ENCODE assay signal across 9 mouse cellular contexts in the genomic region with DNA sequence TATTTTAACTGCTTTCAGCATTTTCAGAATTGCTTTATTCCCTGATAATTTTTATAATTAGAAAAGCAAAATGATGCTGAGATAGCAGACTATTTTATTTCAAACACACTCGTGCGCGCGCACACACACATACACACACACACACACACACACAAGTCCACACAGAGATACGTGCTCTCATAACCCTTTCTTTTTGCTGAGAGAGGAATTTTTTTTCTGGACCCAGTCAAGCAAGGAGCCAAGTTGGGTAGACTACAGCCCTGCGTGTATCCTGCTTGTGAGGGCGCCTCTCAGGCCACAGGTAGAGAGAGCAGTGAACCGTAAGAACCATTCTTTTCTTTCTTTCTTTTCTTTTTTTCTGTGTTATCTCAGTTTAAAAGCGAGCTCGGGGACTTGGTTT. TPM values are rescaled to one million over a fixed set of nuclear protein-coding genes. Genes with fewer than 3 reads are reported as not detected.
DNase-seq lines count a peak whose midpoint lies in the region; ATAC-seq and TF ChIP-seq lines count a peak whose summit lies in the region.
"Had no signal": no experiment of that assay in that cellular context is flagged by ENCODE, and none has a peak within 500 bp of the region (broad histone marks: within the 10 kb centered on the region; RNA-seq: fewer than 3 reads in every experiment).

No protein-coding gene starts in this region.

- H3K27me3 ChIP-seq in embryonic facial prominence, embryonic 12.5 days, result no peaks in the 10 kb centered on the region
- no peaks in the 10 kb centered on the region for H3K27me3 ChIP-seq in intestine, postnatal 0 days (replicated peaks; ENCODE audit: control insufficient read depth, insufficient read depth, low read length)
- H3K27me3 ChIP-seq in liver, postnatal 0 days (ENCODE audit: insufficient read depth, low read length), result no peaks in the 10 kb centered on the region

- peak overlapping the region; percentile 43 for H3K4me2 ChIP-seq in embryonic facial prominence, embryonic 12.5 days (replicated peaks)
- peak overlapping the region; percentile 56; the same call in 1 of the 2 replicates for H3K4me2 ChIP-seq in intestine, postnatal 0 days (replicated peaks; ENCODE audit: low read depth)
- peak overlapping the region; percentile 70; the same call in 1 of the 2 replicates for H3K4me2 ChIP-seq in liver, postnatal 0 days (ENCODE audit: low read depth, low read length)

- peak; percentile 7 for DNase-seq in embryo, embryonic 10.5 days (ENCODE audit: low spot score)
- DNase-seq in embryo, embryonic 9.5 days (ENCODE audit: extremely low spot score), result no peak
- DNase-seq in liver, postnatal 0 days, result no peak
- no peak for DNase-seq in layer of hippocampus, postnatal 25 days (ENCODE audit: extremely low spot score in 1 of 2, low spot score in 1 of 2)
- no peak for DNase-seq in adipocyte (ENCODE audit: low spot score)
- DNase-seq in urinary bladder, adult 2 months (ENCODE audit: low spot score), result no peak

- TF ChIP-seq CTCF in intestine, postnatal 0 days (IDR thresholded peaks at IDR 0.05; ENCODE audit: low read depth), result no peak
- no peak for TF ChIP-seq CTCF in liver, postnatal 0 days (IDR thresholded peaks at IDR 0.05; ENCODE audit: low read depth)

- H3K27ac ChIP-seq in embryonic facial prominence, embryonic 12.5 days, result no peak overlapping the region
- H3K27ac ChIP-seq in intestine, postnatal 0 days (ENCODE audit: low read depth, low read length), result no peak overlapping the region
- no peak overlapping the region for H3K27ac ChIP-seq in liver, postnatal 0 days (ENCODE audit: low read depth)

- peak overlapping the region; percentile 30; the same call in 1 of the 2 replicates for H3K4me3 ChIP-seq in embryonic facial prominence, embryonic 12.5 days
- peak overlapping the region; percentile 29; the same call in 1 of the 2 replicates for H3K4me3 ChIP-seq in intestine, postnatal 0 days (ENCODE audit: low read depth, low read length)
- H3K4me3 ChIP-seq in liver, postnatal 0 days (ENCODE audit: low read depth, low read length), result 0 out of 2 replicates have a peak overlapping the region, but pooled peaks have one; percentile 33

- H3K9me3 ChIP-seq in embryonic facial prominence, embryonic 12.5 days, result no peaks in the 10 kb centered on the region
- H3K9me3 ChIP-seq in intestine, postnatal 0 days (ENCODE audit: control insufficient read depth), result no peaks in the 10 kb centered on the region
- no peaks in the 10 kb centered on the region for H3K9me3 ChIP-seq in liver, postnatal 0 days (ENCODE audit: low read length)

- ATAC-seq in embryonic facial prominence, embryonic 12.5 days (ENCODE audit: insufficient number of reproducible peaks, insufficient read depth, low FRiP score, low TSS enrichment), result no peak
- ATAC-seq in intestine, postnatal 0 days, result no peak
- ATAC-seq in liver, postnatal 0 days, result no peak

- H3K36me3 ChIP-seq in embryonic facial prominence, embryonic 12.5 days, result no peaks in the 10 kb centered on the region
- no peaks in the 10 kb centered on the region for H3K36me3 ChIP-seq in intestine, postnatal 0 days (ENCODE audit: control insufficient read depth, insufficient read depth)
- no peaks in the 10 kb centered on the region for H3K36me3 ChIP-seq in liver, postnatal 0 days (replicated peaks; ENCODE audit: insufficient read depth, low read length)

- H3K9ac ChIP-seq in embryonic facial prominence, embryonic 12.5 days, result no peak overlapping the region
- no peak overlapping the region for H3K9ac ChIP-seq in intestine, postnatal 0 days (ENCODE audit: low read depth, low read length)
- no peak overlapping the region for H3K9ac ChIP-seq in liver, postnatal 0 days (replicated peaks)

- WGBS in embryonic facial prominence, embryonic 12.5 days, result 61% methylated on average over 10 of the region's 10 CpGs
- whole genome bisulfite sequencing in intestine, postnatal 0 days, result 76% methylated on average over 10 of the region's 10 CpGs
- WGBS in liver, postnatal 0 days (ENCODE audit: insufficient replicate concordance), result 63% methylated on average over 10 of the region's 10 CpGs

- no peak for TF ChIP-seq EP300 in liver, postnatal 0 days (IDR thresholded peaks at IDR 0.05; ENCODE audit: low read depth)

- no peaks in the 10 kb centered on the region for H3K4me1 ChIP-seq in embryonic facial prominence, embryonic 12.5 days
- no peaks in the 10 kb centered on the region for H3K4me1 ChIP-seq in intestine, postnatal 0 days (replicated peaks; ENCODE audit: control insufficient read depth, insufficient read depth, low read length)
- no peaks in the 10 kb centered on the region for H3K4me1 ChIP-seq in liver, postnatal 0 days (ENCODE audit: insufficient read depth)

RNA-seq across cellular contexts. Expression of a gene that starts 7.9 kb away (rescaled TPM):
- polyA plus RNA-seq in embryonic facial prominence, embryonic 12.5 days (2016; fragmentation: Nextera tagmentation; extraction: Ambion mirVana), result 28.8 and 29.8 TPM in 2 replicates
- polyA plus RNA-seq in intestine, postnatal 0 days (2015; fragmentation: Nextera tagmentation; extraction: Ambion mirVana), result 2.3 and 3.5 TPM in 2 replicates
- 1.6 and 1.7 TPM in 2 replicates for polyA plus RNA-seq in liver, postnatal 0 days (2015; fragmentation: Nextera tagmentation; extraction: Ambion mirVana)
- total RNA-seq in layer of hippocampus, postnatal 25 days (2021), result 1 to 10 TPM; 2.3 to 4.2 TPM
- polyA plus RNA-seq in urinary bladder, adult 2 months (2012; rRNA removed), result 5.6 and 5.7 TPM in 2 replicates

RNA-seq across cellular contexts. Expression of a gene that starts 38.7 kb away (rescaled TPM):
- not detected in 2 replicates for polyA plus RNA-seq in embryonic facial prominence, embryonic 12.5 days (2016; fragmentation: Nextera tagmentation; extraction: Ambion mirVana)
- not detected in 2 replicates for polyA plus RNA-seq in intestine, postnatal 0 days (2015; fragmentation: Nextera tagmentation; extraction: Ambion mirVana)
- polyA plus RNA-seq in liver, postnatal 0 days (2015; fragmentation: Nextera tagmentation; extraction: Ambion mirVana), result not detected in 2 replicates
- total RNA-seq in layer of hippocampus, postnatal 25 days (2021), result not detected
- polyA plus RNA-seq in urinary bladder, adult 2 months (2012; rRNA removed), result not detected in 2 replicates
- polyA plus RNA-seq: gonadal fat pad, adult 2 months had no signal
